ENCODE assay signal across 8 mouse cellular contexts in the genomic region with DNA sequence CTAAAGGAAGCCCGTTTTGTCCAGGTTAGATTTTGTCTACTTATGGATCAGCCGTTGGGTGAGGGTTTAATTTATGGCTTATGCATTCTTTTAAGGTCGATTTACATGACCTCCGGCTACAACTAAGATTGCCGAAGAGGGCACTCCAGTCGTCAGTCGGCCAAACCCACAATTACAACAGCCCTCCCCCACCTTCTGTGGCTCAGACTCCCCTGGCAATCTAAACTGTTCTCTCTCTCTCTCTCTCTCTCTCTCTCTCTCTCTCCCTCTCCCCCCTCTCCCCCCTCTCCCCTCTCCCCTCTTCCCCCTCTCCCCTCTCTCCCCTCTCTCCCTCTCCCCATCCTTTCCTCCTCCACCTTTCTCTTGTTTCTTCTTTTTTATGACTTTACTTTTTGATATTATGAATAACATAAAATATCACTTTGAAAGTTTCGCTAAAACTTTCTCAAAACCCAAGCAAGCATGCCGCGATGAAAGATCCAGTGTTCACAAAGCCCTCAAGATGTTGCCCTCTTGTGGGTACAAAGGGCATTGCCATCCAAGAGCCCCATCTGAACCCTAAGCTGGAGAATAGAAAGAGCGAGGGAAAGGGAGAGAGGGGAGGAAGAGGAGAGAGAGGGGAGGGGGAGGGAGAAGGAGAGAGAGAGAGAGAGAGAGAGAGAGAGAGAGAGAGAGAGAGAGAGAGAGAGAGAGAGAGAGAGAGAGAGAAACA. TPM values are rescaled to one million over a fixed set of nuclear protein-coding genes. Genes with fewer than 3 reads are reported as not detected.
A peak's percentile ranks its signal among the peaks of the same experiment; 100 is the strongest.
DNase-seq lines count a peak whose midpoint lies in the region; ATAC-seq and TF ChIP-seq lines count a peak whose summit lies in the region.

No protein-coding gene starts in this region.

- no peaks in the 10 kb centered on the region for H3K9me3 ChIP-seq in heart, embryonic 14.5 days (ENCODE audit: control insufficient read depth, low read length)

- peak; percentile 82 for DNase-seq in adrenal gland, postnatal 14 days
- DNase-seq in kidney, postnatal 10 days: peak; percentile 87
- DNase-seq in lung, adult 2 months: peak; percentile 55
- peak; percentile 71 for DNase-seq in thymus, postnatal 25 days

- peak overlapping the region; percentile 86 for H3K4me2 ChIP-seq in heart, embryonic 14.5 days (ENCODE audit: low read length)

- no peaks in the 10 kb centered on the region for H3K36me3 ChIP-seq in heart, embryonic 14.5 days (ENCODE audit: control insufficient read depth, insufficient read depth, low read length)

- H3K4me3 ChIP-seq in heart, embryonic 14.5 days (ENCODE audit: control insufficient read depth in 1 of 2, insufficient read depth in 1 of 2, low read depth in 1 of 2, low read length in 2 of 2): peak overlapping the region; percentile 65 to 67
- H3K4me3 ChIP-seq in lung, adult 2 months (replicated peaks; ENCODE audit: extremely low read depth, low read depth, low read length): peak overlapping the region; percentile 68
- H3K4me3 ChIP-seq in olfactory bulb, adult 2 months (ENCODE audit: insufficient read depth, low read depth, low read length): no peak overlapping the region

- H3K4me1 ChIP-seq in heart, embryonic 14.5 days (ENCODE audit: control insufficient read depth in 2 of 2, insufficient read depth in 2 of 2, low read length in 2 of 2): peaks cover 6 to 10% of the 10 kb centered on the region in 2 experiments; a peak in 3 of 4 replicates
- peaks cover 6% of the 10 kb centered on the region; the same call in 1 of the 2 replicates for H3K4me1 ChIP-seq in lung, adult 2 months (ENCODE audit: control insufficient read depth, insufficient read depth, low read length)
- peaks cover 29% of the 10 kb centered on the region for H3K4me1 ChIP-seq in olfactory bulb, adult 2 months (ENCODE audit: control insufficient read depth, insufficient read depth, low read length)

- peak overlapping the region; percentile 93 for H3K9ac ChIP-seq in heart, embryonic 14.5 days (ENCODE audit: low read length)

- TF ChIP-seq CTCF in lung, adult 2 months (IDR thresholded peaks at IDR 0.05; ENCODE audit: insufficient read depth, low read length): peak; percentile 57
- peak; percentile 60; the same call in 1 of the 2 replicates for TF ChIP-seq CTCF in olfactory bulb, adult 2 months (IDR thresholded peaks at IDR 0.05; ENCODE audit: insufficient read depth, low read depth, low read length)

- no peak for TF ChIP-seq POLR2A in lung, adult 2 months (IDR thresholded peaks at IDR 0.05; ENCODE audit: borderline replicate concordance, extremely low read depth, low read depth, low read length)
- TF ChIP-seq POLR2A in olfactory bulb, adult 2 months (IDR thresholded peaks at IDR 0.05; ENCODE audit: insufficient read depth, low read depth, low read length): no peak

- peaks cover 15% of the 10 kb centered on the region for H3K27me3 ChIP-seq in heart, embryonic 14.5 days (ENCODE audit: control insufficient read depth, insufficient read depth, low read length)

- peak; percentile 72 for ATAC-seq in CD4-positive, CD25-positive, alpha-beta regulatory T cell, adult 4 months
- peak; percentile 56; the same call in 1 of the 2 replicates for ATAC-seq in erythroblast, adult 5-6 weeks (replicated peaks; ENCODE audit: low FRiP score, poor library complexity, severe bottlenecking)
- ATAC-seq in heart, embryonic 14.5 days (ENCODE audit: insufficient number of reproducible peaks, insufficient read depth, low FRiP score, low read depth): no peak

- H3K27ac ChIP-seq in heart, embryonic 14.5 days (replicated peaks in 1 of 2; ENCODE audit: control insufficient read depth in 1 of 2, insufficient read depth in 1 of 2, low read depth in 2 of 2, low read length in 2 of 2): peak overlapping the region; percentile 95 to 99
- H3K27ac ChIP-seq in olfactory bulb, adult 2 months (ENCODE audit: insufficient read depth, low read depth, low read length): no peak overlapping the region

- WGBS in heart, embryonic 14.5 days: 0% methylated on average over 11 of the region's 11 CpGs
- WGBS in lung, adult 2 months: 1% methylated on average over 11 of the region's 11 CpGs
- 2% methylated on average over 11 of the region's 11 CpGs for WGBS in olfactory bulb, adult 2 months

RNA-seq across cellular contexts. Expression of a gene that starts 5.8 kb away (rescaled TPM):
- not detected for polyA plus RNA-seq in CD4-positive, CD25-positive, alpha-beta regulatory T cell, adult 4 months (2017; shearing (Covaris generic))
- total RNA-seq in adrenal gland, postnatal 14 days (2021): 36.3 and 48.7 TPM in 2 replicates
- total RNA-seq in erythroblast, adult 5-6 weeks (2015; ENCODE audit: low replicate concordance): 968 and 1,053 TPM in 2 replicates
- 1,059 and 1,241 TPM in 2 replicates for total RNA-seq in erythroblast, adult 5-6 weeks (2017; ENCODE audit: low replicate concordance)
- polyA plus RNA-seq in heart, embryonic 14.5 days (2014; fragmentation: Nextera tagmentation; extraction: Ambion mirVana): 36.8 and 39.1 TPM in 2 replicates
- 3.3 and 3.9 TPM in 2 replicates for polyA plus RNA-seq in lung, adult 2 months (2012; rRNA removed)
- polyA plus RNA-seq in olfactory bulb, adult 2 months (2012; ENCODE audit: insufficient read depth, insufficient read length, low replicate concordance, missing spikeins): not detected in 2 replicates

RNA-seq across cellular contexts. Expression of a gene that starts 6.4 kb away (rescaled TPM):
- polyA plus RNA-seq in CD4-positive, CD25-positive, alpha-beta regulatory T cell, adult 4 months (2017; shearing (Covaris generic)): 100 to 1,000 TPM; 212 to 215 TPM
- total RNA-seq in adrenal gland, postnatal 14 days (2021): 102 and 103 TPM in 2 replicates
- 35.3 and 55.5 TPM in 2 replicates for total RNA-seq in erythroblast, adult 5-6 weeks (2015; ENCODE audit: low replicate concordance)
- total RNA-seq in erythroblast, adult 5-6 weeks (2017; ENCODE audit: low replicate concordance): 47.5 and 49.9 TPM in 2 replicates
- polyA plus RNA-seq in heart, embryonic 14.5 days (2014; fragmentation: Nextera tagmentation; extraction: Ambion mirVana): 168 and 176 TPM in 2 replicates
- polyA plus RNA-seq in lung, adult 2 months (2012; rRNA removed): 32.7 and 50.4 TPM in 2 replicates
- polyA plus RNA-seq in olfactory bulb, adult 2 months (2012; ENCODE audit: insufficient read depth, insufficient read length, low replicate concordance, missing spikeins): 373 TPM in 1 of 2 replicates, not detected in the other

RNA-seq across cellular contexts. Expression of a gene that starts 51.7 kb away (rescaled TPM):
- 1 to 10 TPM in 1 of 2 experiments, under 1 TPM in 1; 0.87 to 1.9 TPM for polyA plus RNA-seq in CD4-positive, CD25-positive, alpha-beta regulatory T cell, adult 4 months (2017; shearing (Covaris generic))
- total RNA-seq in adrenal gland, postnatal 14 days (2021): 4.2 and 5.1 TPM in 2 replicates
- not detected in 2 replicates for total RNA-seq in erythroblast, adult 5-6 weeks (2015; ENCODE audit: low replicate concordance)
- total RNA-seq in erythroblast, adult 5-6 weeks (2017; ENCODE audit: low replicate concordance): 0.77 and 1.1 TPM in 2 replicates
- 0.27 and 0.40 TPM in 2 replicates for polyA plus RNA-seq in heart, embryonic 14.5 days (2014; fragmentation: Nextera tagmentation; extraction: Ambion mirVana)
- 0.16 and 0.33 TPM in 2 replicates for polyA plus RNA-seq in lung, adult 2 months (2012; rRNA removed)
- polyA plus RNA-seq in olfactory bulb, adult 2 months (2012; ENCODE audit: insufficient read depth, insufficient read length, low replicate concordance, missing spikeins): not detected in 2 replicates
